Mouse (Mus musculus) neural tube, embryonic 10.5 days (tissue): ENCODE measurements around the gene Rag1.

Experiments used
- DNase-seq: peaks from one replicate; pipeline ENCODE4 v3.0.0-alpha.2; 2017; ENCODE audit warnings: low spot score; ENCODE audit errors: extremely low spot score

Rag1 gene

GRCm38 (mm10) chr2:101591356-101591755, 57.9 kb downstream of the Rag1 start:
- DNase-seq, result no peak
